Mouse (Mus musculus) ES-Bruce4 (cell line): ENCODE data around the gene Prickle1.

Source experiments
- CTCF ChIP-seq: IDR thresholded peaks from one replicate; pipeline ENCODE4 v1.8.1; 2011; ENCODE audit warnings: low read depth, low read length
- EP300 ChIP-seq: IDR thresholded peaks from 2 replicates; pipeline ENCODE4 v1.6.1; 2011; ENCODE audit warnings: low read depth, low read length; ENCODE audit not compliant: insufficient read depth

DNA sequence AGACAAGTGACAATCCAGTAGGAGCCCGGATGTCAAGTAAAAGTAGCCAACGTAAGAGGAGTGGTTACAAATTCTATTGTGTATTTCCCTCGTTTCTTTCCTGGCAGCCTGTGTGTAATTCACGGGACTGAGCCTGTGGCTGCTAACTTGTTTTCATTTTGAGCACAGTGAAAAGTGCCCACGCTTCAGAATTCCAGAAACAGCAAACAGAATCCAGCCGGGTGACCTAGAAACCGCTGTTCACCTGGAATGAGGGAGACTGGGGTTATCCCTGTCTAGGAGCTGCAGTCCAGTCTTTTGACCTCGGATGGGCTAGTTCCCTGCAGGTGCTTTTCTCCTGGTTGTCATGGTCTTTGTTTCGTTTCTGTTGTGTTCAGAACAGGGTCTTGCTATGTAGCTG lies 80.4 kb downstream of the Prickle1 start:
- no peak for TF ChIP-seq EP300
- TF ChIP-seq CTCF: no peak
